Mouse (Mus musculus): ENCODE results near the gene Rab17.

Gene Rab17

GRCm38 (mm10) chr1:90956245-90957096 is 13.0 kb downstream of the Rab17 start:
- CTCF ChIA-PET: interaction anchor here (0.7 to 4.8 kb wide), 8 partner anchors 17 to 361 kb away, joined by 3 to 20 read pairs (median 6); no protein-coding TSS in a partner anchor
- POLR2A ChIA-PET: interaction anchor here in 3 of 4 experiments (0.6 kb wide), 4 partner anchors 34 to 476 kb away, joined by 3 to 4 read pairs (median 4); no protein-coding TSS in a partner anchor

- POLR2A ChIA-PET: no interaction called here
- CTCF ChIA-PET: interaction anchor here in 1 of 4 experiments (0.5 kb wide), 1 partner anchor 26 kb away, joined by 6 read pairs; no protein-coding TSS in a partner anchor
Measured at GRCm38 (mm10) chr1:90953688-90954087, 15.8 kb downstream of the Rab17 start.

DNA sequence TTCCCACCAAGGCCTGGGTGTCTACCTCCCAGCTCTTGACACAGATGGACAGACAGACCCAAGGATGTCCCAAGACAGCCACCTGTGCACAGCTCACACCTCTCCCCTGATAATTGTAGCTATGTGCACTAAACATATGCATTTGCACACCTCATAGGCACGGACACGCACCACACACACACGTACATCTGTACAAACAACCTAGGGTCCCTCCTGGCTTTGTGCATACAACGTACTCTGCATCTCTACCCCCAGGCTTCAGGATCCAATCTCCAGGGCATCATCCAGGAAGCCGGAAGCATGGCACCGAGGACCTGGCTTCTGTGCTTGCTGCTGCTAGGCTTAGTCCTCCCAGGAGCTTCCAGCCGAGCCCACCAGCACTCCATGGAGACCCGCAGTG is 16.7 kb downstream of the Rab17 start, which contains the start of gene Prlh:
TSS of gene Prlh (plus strand) at position 301 of the 400 bp plus-strand sequence.
- CTCF ChIA-PET: no interaction called here
- POLR2A ChIA-PET: no interaction called here

DNA sequence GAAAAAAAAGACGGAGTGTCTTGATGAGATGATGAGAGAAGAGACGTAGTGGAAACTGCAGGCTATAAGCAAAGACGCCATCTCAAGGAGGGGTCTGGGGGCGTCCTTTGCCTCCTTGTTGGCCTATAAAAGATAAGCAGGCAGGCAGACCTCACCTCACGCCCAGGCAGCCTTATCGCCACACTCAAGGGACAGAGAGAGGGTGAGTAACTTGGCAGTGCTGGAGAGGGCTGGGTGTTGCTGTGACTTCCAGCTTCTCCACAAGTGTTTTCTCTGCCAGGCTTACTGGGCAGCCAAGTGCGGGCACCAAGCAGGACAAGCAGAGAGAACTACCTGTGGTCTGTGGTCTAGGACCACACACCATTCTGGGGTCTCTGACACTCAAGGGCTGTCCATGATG is 17.8 kb downstream of the Rab17 start:
- ChIA-PET POLR2A (no interaction called here), CTCF (no interaction called here)

DNA sequence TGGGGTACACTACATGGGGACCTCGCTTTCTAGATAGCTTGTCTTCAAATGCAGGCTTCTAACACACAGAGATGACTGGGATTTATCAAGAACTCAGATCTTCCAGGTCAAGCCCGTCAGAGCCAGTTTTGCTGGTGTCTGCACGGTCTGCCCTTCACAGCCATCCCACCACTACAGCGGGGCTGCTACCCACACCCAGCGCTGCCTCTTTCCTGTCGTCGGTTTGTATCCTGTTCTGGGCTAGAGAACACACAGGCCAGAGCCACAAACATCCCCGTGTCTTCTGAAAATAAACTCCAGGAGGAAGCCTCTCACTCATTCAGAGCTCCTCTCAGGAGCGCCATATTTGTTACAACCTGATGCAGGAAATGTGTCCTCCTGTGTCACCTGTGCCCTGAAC is 20.2 kb downstream of the Rab17 start:
- ChIA-PET CTCF (no interaction called here), POLR2A (no interaction called here)

DNA sequence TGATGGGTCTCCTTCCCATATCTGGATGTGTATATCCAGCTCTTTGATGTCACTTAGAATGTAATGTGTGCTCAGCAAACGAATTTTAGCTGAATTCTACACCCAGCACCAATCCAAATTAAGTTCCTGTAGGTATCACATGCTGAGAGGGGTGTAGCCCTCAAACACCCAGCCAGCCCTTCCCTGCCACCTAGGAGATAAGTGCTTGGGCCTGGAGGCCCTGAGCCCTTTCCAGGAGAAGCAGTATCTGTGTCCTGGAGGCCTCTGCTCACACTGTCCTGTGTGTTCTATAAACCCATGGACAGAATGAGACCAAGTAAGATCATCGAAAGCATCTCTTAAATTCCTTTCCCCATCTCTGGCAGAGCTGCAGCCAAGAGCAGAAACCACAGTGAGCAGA is 22.2 kb downstream of the Rab17 start:
- ChIA-PET CTCF (no interaction called here), POLR2A (interaction anchor here in 2 of 4 experiments (0.6 to 1.5 kb wide), 2 partner anchors 17 to 19 kb away, joined by 4 to 5 read pairs; no protein-coding TSS in a partner anchor)

GRCm38 (mm10) chr1:90945171-90945570 is 24.3 kb downstream of the Rab17 start:
- ChIA-PET CTCF (interaction anchor here in 2 of 4 experiments (0.6 to 1.9 kb wide), 2 partner anchors 17 to 100 kb away, joined by 3 to 7 read pairs; no protein-coding TSS in a partner anchor), POLR2A (interaction anchor here in 3 of 4 experiments (0.6 to 1.0 kb wide), 3 partner anchors 15 to 108 kb away, joined by 3 to 4 read pairs (median 4); no protein-coding TSS in a partner anchor)

DNA sequence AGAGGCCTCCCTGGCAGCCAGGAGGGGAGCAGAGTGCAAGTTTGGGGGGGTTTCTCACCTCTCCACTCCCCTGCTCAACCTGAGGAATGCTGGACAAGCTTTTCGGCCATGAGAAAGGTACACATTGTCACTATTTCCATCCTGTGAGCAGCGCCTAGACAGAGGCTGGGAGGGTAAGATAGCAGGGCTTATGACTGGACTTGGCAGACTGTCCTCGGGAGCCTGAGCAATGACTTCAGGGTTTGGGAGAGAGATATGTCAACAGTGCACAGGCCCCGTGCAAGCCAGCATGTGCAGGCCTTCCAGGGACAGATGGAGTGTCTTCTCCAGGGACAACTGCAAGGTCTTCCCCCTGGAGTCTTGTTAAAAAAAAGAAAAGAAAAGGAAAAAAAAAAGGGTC is 29.5 kb downstream of the Rab17 start:
- POLR2A ChIA-PET: no interaction called here
- CTCF ChIA-PET: interaction anchor here in 1 of 4 experiments (0.5 kb wide), 1 partner anchor 16 kb away, joined by 20 read pairs; no protein-coding TSS in a partner anchor

DNA sequence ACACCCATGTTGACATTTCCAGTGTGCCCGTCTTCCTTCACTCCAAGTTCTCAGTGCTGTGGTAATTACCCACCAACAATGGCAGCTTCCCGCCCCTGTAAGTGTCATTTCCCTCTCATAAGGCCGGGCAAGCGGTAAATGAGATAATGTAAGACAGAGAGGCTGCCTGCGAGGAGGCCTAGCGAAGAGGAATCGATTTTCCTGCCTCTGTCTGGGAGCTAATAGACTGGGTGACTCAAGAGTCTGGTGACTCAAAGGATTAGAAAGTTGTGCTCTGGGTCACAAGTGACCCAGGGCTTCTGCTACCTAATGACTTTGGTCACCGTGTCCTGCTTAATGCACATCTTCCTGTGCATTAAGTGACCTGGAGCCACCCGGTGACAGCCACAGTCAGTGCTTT is 32.5 kb downstream of the Rab17 start:
- ChIA-PET POLR2A (interaction anchor here in 1 of 4 experiments (0.6 kb wide), 1 partner anchor 99 kb away, joined by 4 read pairs; no protein-coding TSS in a partner anchor), CTCF (interaction anchor here in 1 of 4 experiments (0.6 kb wide), 1 partner anchor 572 kb away, joined by 4 read pairs; no protein-coding TSS in a partner anchor)

DNA sequence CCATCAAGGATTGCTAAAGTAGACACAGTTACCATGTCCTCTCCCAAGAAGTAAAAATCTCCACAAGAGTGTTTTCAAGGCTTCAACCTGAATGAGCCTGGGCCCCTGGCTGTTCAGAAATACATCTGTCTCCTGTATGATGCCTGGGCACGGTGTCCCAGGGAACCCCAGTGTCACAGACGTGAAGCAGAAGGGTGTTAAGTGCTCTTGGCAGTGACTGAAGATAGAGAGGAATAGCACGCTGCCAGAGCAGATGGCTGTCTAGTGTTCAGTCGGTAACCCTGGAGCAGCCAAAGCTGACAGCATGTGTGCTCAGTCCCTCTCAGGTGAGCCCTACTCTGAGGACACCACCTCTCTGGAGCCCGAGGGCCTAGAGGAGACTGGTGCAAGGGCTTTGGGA is 36.5 kb downstream of the Rab17 start:
- CTCF ChIA-PET: no interaction called here
- POLR2A ChIA-PET: no interaction called here

- CTCF ChIA-PET: interaction anchor here (0.5 to 2.8 kb wide), 45 partner anchors 11 to 942 kb away, joined by 3 to 20 read pairs (median 3); partner anchors contain the start of genes Mlph (in 2 of the 4), Erfe (in 1 of the 4), Rab17 (in 1 of the 4) and Rbm44 (in 1 of the 4)
Measured at GRCm38 (mm10) chr1:90928575-90928934, 40.9 kb downstream of the Rab17 start.

DNA sequence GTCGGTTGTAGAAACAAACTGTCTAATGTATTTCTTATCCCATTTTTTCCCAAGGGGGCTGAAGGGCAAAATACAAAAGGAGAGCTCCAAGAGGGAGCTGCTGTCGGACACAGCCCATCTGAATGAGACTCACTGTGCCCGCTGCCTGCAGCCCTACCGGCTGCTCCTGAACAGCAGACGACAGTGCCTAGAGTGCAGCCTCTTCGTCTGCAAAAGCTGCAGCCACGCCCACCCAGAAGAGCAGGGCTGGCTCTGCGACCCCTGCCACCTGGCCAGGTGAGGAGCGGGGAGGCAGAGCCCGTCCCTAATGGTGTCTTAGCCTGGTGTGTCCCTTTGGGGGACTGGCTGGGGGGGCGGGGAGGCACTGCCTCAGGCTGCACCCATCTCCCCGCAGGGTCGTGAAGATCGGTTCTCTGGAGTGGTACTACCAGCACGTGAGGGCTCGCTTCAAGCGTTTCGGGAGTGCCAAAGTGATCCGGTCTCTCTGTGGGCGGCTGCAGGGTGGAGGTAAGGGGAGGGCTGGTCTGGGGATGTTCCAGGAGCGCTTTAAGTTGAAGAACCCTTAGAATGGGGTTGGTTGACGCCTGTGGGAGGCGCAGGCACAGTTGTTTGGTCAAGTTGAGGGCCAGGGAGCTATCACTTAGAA is 41.4 kb downstream of the Rab17 start:
- POLR2A ChIA-PET: interaction anchor here in 1 of 4 experiments (1.3 to 1.7 kb wide), 3 partner anchors 13 to 41 kb away, joined by 3 to 5 read pairs (median 4); partner anchors contain the start of genes Mlph and Rab17
- CTCF ChIA-PET: interaction anchor here (0.6 to 2.8 kb wide), 45 partner anchors 10 to 941 kb away, joined by 3 to 20 read pairs (median 3); partner anchors contain the start of genes Mlph (in 2 of the 4), Erfe (in 1 of the 4), Rbm44 (in 1 of the 4) and Scly (in 1 of the 4)

More at GRCm38 (mm10) chr1:90928575-90928934, 40.9 kb downstream of the Rab17 start:
- POLR2A ChIA-PET: interaction anchor here in 2 of 4 experiments (0.5 to 1.7 kb wide), 5 partner anchors 14 to 220 kb away, joined by 3 to 5 read pairs (median 3); partner anchors contain the start of genes Mlph (in 1 of the 2) and Rab17 (in 1 of the 2)

- ChIA-PET CTCF (interaction anchor here in 3 of 4 experiments (0.7 to 2.8 kb wide), 10 partner anchors 10 to 438 kb away, joined by 3 to 20 read pairs (median 5); partner anchors contain the start of gene Erfe (in 1 of the 3)), POLR2A (interaction anchor here in 1 of 4 experiments (1.3 to 1.7 kb wide), 3 partner anchors 12 to 42 kb away, joined by 3 to 5 read pairs (median 4); partner anchors contain the start of genes Mlph and Rab17)
Measured at GRCm38 (mm10) chr1:90927308-90927707, 42.2 kb downstream of the Rab17 start.

GRCm38 (mm10) chr1:90926030-90926429 is 43.4 kb downstream of the Rab17 start:
- POLR2A ChIA-PET: no interaction called here
- CTCF ChIA-PET: no interaction called here

DNA sequence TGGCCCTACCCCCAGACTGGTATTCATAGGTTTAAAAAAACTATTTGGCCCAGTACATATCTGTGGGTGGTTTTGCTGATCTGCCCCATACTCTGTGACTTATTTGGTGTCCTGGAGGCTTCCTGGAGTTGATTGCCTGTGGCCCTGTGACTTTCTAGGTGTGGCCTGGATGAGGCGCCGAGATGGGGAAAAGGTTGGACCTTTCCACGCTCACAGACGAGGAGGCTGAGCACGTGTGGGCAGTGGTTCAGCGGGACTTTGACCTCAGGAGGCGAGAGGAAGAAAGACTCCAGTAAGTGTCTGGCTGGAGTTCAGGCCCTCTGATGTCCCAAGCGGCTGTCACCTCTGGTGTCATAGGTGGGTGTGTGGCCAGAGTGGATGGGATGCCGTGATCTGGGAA is 47.8 kb downstream of the Rab17 start:
- POLR2A ChIA-PET: no interaction called here
- CTCF ChIA-PET: no interaction called here

- POLR2A ChIA-PET: no interaction called here
Measured at GRCm38 (mm10) chr1:90917509-90917908, 52.0 kb downstream of the Rab17 start.

GRCm38 (mm10) chr1:90914948-90915569 is 54.4 kb downstream of the Rab17 start, which contains the start of gene Mlph:
TSS of gene Mlph (plus strand) at chr1:90915085.
- CTCF ChIA-PET: interaction anchor here in 3 of 4 experiments (0.5 to 1.9 kb wide), 4 partner anchors 13 to 138 kb away, joined by 3 to 9 read pairs (median 6); no protein-coding TSS in a partner anchor

More at GRCm38 (mm10) chr1:90917509-90917908, 52.0 kb downstream of the Rab17 start:
- CTCF ChIA-PET: interaction anchor here in 2 of 4 experiments (0.8 to 1.2 kb wide), 3 partner anchors 10 to 56 kb away, joined by 3 read pairs; no protein-coding TSS in a partner anchor

GRCm38 (mm10) chr1:90913231-90913630 is 56.2 kb downstream of the Rab17 start:
- POLR2A ChIA-PET: no interaction called here

More at GRCm38 (mm10) chr1:90914948-90915569, 54.4 kb downstream of the Rab17 start, which contains the start of gene Mlph:
- POLR2A ChIA-PET: interaction anchor here in 3 of 4 experiments (0.5 to 1.5 kb wide), 8 partner anchors 11 to 1407 kb away, joined by 3 to 7 read pairs (median 4); partner anchors contain the start of gene Cops8 (in 1 of the 3)

More at GRCm38 (mm10) chr1:90913231-90913630, 56.2 kb downstream of the Rab17 start:
- CTCF ChIA-PET: no interaction called here

Measured in embryonic stem cell, embryonic (primary cell).